Mouse (Mus musculus): Measurements from ENCODE around the gene Gm6614.

DNA sequence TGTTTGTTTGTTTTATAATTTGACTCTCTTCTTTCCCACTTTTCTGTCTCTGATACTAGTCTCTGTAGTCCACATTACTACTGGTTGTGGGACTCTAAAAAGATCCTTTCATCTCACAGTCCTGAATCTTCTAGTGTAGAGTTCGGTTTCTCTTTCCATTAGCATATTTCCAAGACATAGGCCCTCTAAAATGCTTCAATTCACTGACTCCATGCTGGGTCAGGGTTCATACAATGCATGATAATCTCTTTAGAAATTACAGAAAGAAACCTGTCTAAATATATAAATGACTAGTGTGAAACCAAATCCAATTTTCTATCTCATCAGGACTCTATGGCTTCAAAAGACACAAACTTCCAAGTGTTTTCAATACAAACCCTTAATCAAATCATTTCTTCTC is 36.5 kb upstream of the Gm6614 start:
- TF ChIP-seq MAX (IDR thresholded peaks at IDR 0.05; ENCODE audit: low read length) (no peak), POLR2A (IDR thresholded peaks at IDR 0.05; ENCODE audit: control insufficient read depth in 1 of 2, insufficient read depth in 1 of 2, low read depth in 1 of 2, low read length in 2 of 2, poor library complexity in 1 of 2) (no peak), RCOR1 (IDR thresholded peaks at IDR 0.05; ENCODE audit: low read depth, low read length) (no peak)
